Mouse (Mus musculus) olfactory bulb, adult 2 months (tissue): Measurements from ENCODE around the gene Zc3h10. TPM values are rescaled to one million over a fixed set of nuclear protein-coding genes. Genes with fewer than 3 reads are reported as not detected.
A peak's percentile ranks its signal among the peaks of the same experiment; 100 is the strongest.
"Not testable (repeated sequence)": the region's sequence is repeated elsewhere in the genome, so short reads cannot be mapped to it uniquely, and the experiment has no call there.

Source experiments
- H3K27ac ChIP-seq: fragments of 200-500 bp; 2 replicates; pipeline ENCODE4 v1.5.1; 2012; ENCODE audit warnings: low read depth, low read length; ENCODE audit not compliant: insufficient read depth
- H3K4me1 ChIP-seq: fragments of 200-500 bp; 2 replicates; pipeline ENCODE4 v1.6.1; 2012; ENCODE audit warnings: low read length; ENCODE audit not compliant: control insufficient read depth, insufficient read depth
- H3K4me3 ChIP-seq: fragments of 200-500 bp; 2 replicates; pipeline ENCODE4 v1.5.1; 2012; ENCODE audit warnings: mild to moderate bottlenecking, low read depth, low read length, moderate library complexity; ENCODE audit not compliant: insufficient read depth
- CTCF ChIP-seq: fragments of 200-500 bp; IDR thresholded peaks from 2 replicates; pipeline ENCODE4 v1.5.1; 2012; ENCODE audit warnings: low read depth, mild to moderate bottlenecking, low read length, moderate library complexity; ENCODE audit not compliant: insufficient read depth
- POLR2A ChIP-seq: fragments of 200-500 bp; IDR thresholded peaks from 2 replicates; pipeline ENCODE4 v1.6.1; 2012; ENCODE audit warnings: mild to moderate bottlenecking, low read depth, low read length, moderate library complexity; ENCODE audit not compliant: insufficient read depth
- WGBS: fragments of 180-500 bp; shearing (Covaris S2); methylation state at CpG from one replicate; pipeline ENCODE4 v1.1.7; 2018; 5-methylcytosine and 5-hydroxymethylcytosine counted together
- polyA plus RNA-seq: library from polyadenylated mRNA; stranded (reverse); fragments of >200 nt; gene quantifications from 2 replicates; pipeline ENCODE4 v1.2.4, GENCODE M21; 2012; ENCODE audit warnings: low replicate concordance; ENCODE audit not compliant: missing spikeins, insufficient read depth, insufficient read length

Zc3h10 gene
- polyA plus RNA-seq, 1 experiment = not detected

GRCm38 (mm10) chr10:128563544-128563943, 16.0 kb upstream of the Zc3h10 start:
- H3K4me3 ChIP-seq = no peak overlapping the region
- peaks cover 3% of the 10 kb centered on the region for H3K4me1 ChIP-seq
- no peak for TF ChIP-seq POLR2A
- TF ChIP-seq CTCF = no peak
- 81% methylated on average over 6 of the region's 6 CpGs for WGBS
- H3K27ac ChIP-seq = no peak overlapping the region

- Histone ChIP-seq H3K4me3 (no peak overlapping the region), H3K27ac (no peak overlapping the region), H3K4me1 (no peaks in the 10 kb centered on the region)
- TF ChIP-seq CTCF (no peak), POLR2A (no peak)
- 86% methylated on average over 6 of the region's 6 CpGs for WGBS
Observed at GRCm38 (mm10) chr10:128556963-128557362, 9.4 kb upstream of the Zc3h10 start.

DNA sequence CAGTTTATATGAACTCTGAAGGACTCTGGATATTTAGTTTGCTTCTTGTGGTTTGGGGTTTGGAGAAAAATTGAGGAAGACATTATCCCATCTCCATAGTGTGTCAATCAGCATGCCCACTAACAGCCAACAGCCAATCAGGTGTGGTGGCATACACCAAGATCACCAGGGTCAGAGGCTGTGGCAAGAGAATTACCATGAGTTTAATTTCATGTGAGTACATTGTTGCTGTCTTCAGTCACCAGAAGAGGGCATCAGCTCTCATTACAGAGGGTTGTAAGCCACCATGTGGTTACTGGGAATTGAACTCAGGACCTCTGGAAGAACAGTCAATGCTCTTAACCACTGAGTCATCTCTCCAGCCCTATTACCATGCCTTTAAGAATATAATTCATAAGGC, 8.7 kb upstream of the Zc3h10 start:
- TF ChIP-seq POLR2A = no peak
- no peak for TF ChIP-seq CTCF

GRCm38 (mm10) chr10:128555567-128555966, 8.0 kb upstream of the Zc3h10 start:
- WGBS = 100% methylated on average over 1 of the region's 1 CpGs
- H3K4me3 ChIP-seq, H3K4me1 ChIP-seq: not testable (repeated sequence)

More for the DNA sequence above, 8.7 kb upstream of the Zc3h10 start:
- Histone ChIP-seq H3K4me3 (no peak overlapping the region), H3K4me1 (no peaks in the 10 kb centered on the region), H3K27ac (no peak overlapping the region)

DNA sequence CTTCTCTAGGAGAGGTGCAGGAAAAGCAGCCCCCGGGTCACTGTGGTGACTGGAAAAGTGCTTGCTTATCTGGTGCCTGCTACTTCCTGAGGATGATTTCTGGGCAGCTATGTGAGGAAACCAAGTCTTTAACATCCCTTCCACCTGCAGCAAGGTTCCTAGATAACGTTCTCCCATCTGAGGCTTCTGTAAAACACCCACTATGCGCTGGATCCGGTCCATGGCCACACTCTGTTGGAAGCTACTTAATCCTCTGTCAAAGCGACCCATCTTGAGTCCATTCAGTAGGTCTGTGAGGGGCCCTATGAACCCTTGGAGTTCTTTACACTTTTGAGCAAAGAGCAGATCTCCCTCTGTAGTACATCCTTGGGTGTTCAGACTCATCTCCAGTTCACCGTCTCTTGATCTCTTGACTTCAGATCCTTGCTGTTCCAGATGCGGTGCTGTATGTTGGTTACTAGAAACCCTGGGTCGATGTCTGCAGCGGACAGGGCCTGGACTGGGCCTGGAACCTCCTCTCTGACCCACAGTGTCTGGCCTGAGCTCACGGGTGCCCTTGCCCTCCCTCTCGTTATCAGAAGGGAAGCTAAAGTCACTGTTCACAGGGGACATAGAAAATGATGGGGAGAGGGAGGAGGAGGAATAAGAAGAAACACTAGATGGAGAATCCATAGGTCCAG, 2.7 kb upstream of the Zc3h10 start:
- H3K4me1 ChIP-seq, H3K4me3 ChIP-seq, H3K27ac ChIP-seq: not testable (repeated sequence)
- WGBS = 91% methylated on average over 11 of the region's 11 CpGs

More at GRCm38 (mm10) chr10:128555567-128555966, 8.0 kb upstream of the Zc3h10 start:
- H3K27ac ChIP-seq = not testable (repeated sequence)

GRCm38 (mm10) chr10:128549682-128550057, 2.1 kb upstream of the Zc3h10 start:
- not testable (repeated sequence) for H3K4me3 ChIP-seq
- WGBS = 54% methylated on average over 6 of the region's 6 CpGs
- peak overlapping the region; percentile 49; the same call in 1 of the 2 replicates for H3K27ac ChIP-seq

GRCm38 (mm10) chr10:128548947-128549681, 1.5 kb upstream of the Zc3h10 start, which contains the start of gene Rpl41:
Gene Rpl41, minus strand, starts transcription at chr10:128549305.
- WGBS = under 1% methylated on average over 31 of the region's 31 CpGs
- H3K4me3 ChIP-seq = peak within 1 kb of the TSS; percentile 72
- peak within 1 kb of the TSS; percentile 88 for H3K27ac ChIP-seq
- H3K4me1 ChIP-seq = peaks cover 4% of the 10 kb centered on the region
- TF ChIP-seq CTCF = no peak
- TF ChIP-seq POLR2A = peak; percentile 97

More at GRCm38 (mm10) chr10:128549682-128550057, 2.1 kb upstream of the Zc3h10 start:
- not testable (repeated sequence) for H3K4me1 ChIP-seq

GRCm38 (mm10) chr10:128548051-128548791, 647 bp upstream of the Zc3h10 start:
- WGBS = under 1% methylated on average over 30 of the region's 30 CpGs
- Histone ChIP-seq H3K27ac (peak overlapping the region; percentile 88), H3K4me3 (peak overlapping the region; percentile 72)
- H3K4me1 ChIP-seq = not testable (repeated sequence)

- 11% methylated on average over 7 of the region's 7 CpGs for WGBS
- Histone ChIP-seq H3K27ac (peak overlapping the region; percentile 60), H3K4me1 (peaks cover 4% of the 10 kb centered on the region), H3K4me3 (peak overlapping the region; percentile 72)
- no peak for TF ChIP-seq CTCF
- TF ChIP-seq POLR2A = no peak
Observed at GRCm38 (mm10) chr10:128546787-128547186, 787 bp downstream of the Zc3h10 start.
